Mouse (Mus musculus): Measurements from ENCODE around the gene Maz. TPM values are rescaled to one million over a fixed set of nuclear protein-coding genes. Genes with fewer than 3 reads are reported as not detected.

Gene Maz
- polyA plus RNA-seq, 1 experiment from 2014 or later = 61.9 TPM

Small RNA genes within 50 kb of the gene (microRNA-seq; reads per million reads assigned to microRNA genes)
- gene Gm44343 = not detected

Other genes starting within 250 kb of the Maz start
- 0.36 and 0.47 TPM in 2 replicates for gene Tbx6, start 245.6 kb downstream of the Maz start, polyA plus RNA-seq (2014; fragmentation: Nextera tagmentation; extraction: Ambion mirVana)
- gene Ppp4c, start 234.5 kb downstream of the Maz start, polyA plus RNA-seq (2014; fragmentation: Nextera tagmentation; extraction: Ambion mirVana) = 277 and 280 TPM in 2 replicates
- 1.5 and 1.8 TPM in 2 replicates for gene Fam57b, start 229.4 kb downstream of the Maz start, polyA plus RNA-seq (2014; fragmentation: Nextera tagmentation; extraction: Ambion mirVana)
- not detected in 2 replicates for gene 4930451I11Rik, start 195.4 kb downstream of the Maz start, polyA plus RNA-seq (2014; fragmentation: Nextera tagmentation; extraction: Ambion mirVana)
- 0.86 and 1.2 TPM in 2 replicates for gene Doc2a, start 179.6 kb downstream of the Maz start, polyA plus RNA-seq (2014; fragmentation: Nextera tagmentation; extraction: Ambion mirVana)
- 19.0 and 19.5 TPM in 2 replicates for gene Hirip3, start 165.1 kb downstream of the Maz start, polyA plus RNA-seq (2014; fragmentation: Nextera tagmentation; extraction: Ambion mirVana)
- 82.6 and 84.6 TPM in 2 replicates for gene Ino80e, start 164.7 kb downstream of the Maz start, polyA plus RNA-seq (2014; fragmentation: Nextera tagmentation; extraction: Ambion mirVana)
- 26.6 and 29.7 TPM in 2 replicates for gene Taok2, start 142.3 kb downstream of the Maz start, polyA plus RNA-seq (2014; fragmentation: Nextera tagmentation; extraction: Ambion mirVana)
- 29.5 and 31.7 TPM in 2 replicates for gene Tmem219, start 104.1 kb downstream of the Maz start, polyA plus RNA-seq (2014; fragmentation: Nextera tagmentation; extraction: Ambion mirVana)
- 13.1 TPM in 2 replicates for gene Kctd13, start 98.2 kb downstream of the Maz start, polyA plus RNA-seq (2014; fragmentation: Nextera tagmentation; extraction: Ambion mirVana)
- gene Asphd1, start 77.5 kb downstream of the Maz start, polyA plus RNA-seq (2014; fragmentation: Nextera tagmentation; extraction: Ambion mirVana) = 0.39 and 0.65 TPM in 2 replicates
- gene Sez6l2, start 76.5 kb downstream of the Maz start, polyA plus RNA-seq (2014; fragmentation: Nextera tagmentation; extraction: Ambion mirVana) = 3.2 and 3.8 TPM in 2 replicates
- gene Cdipt, start 51.1 kb downstream of the Maz start, polyA plus RNA-seq (2014; fragmentation: Nextera tagmentation; extraction: Ambion mirVana) = 105 and 109 TPM in 2 replicates
- gene Cdiptos, start 50.9 kb downstream of the Maz start, polyA plus RNA-seq (2014; fragmentation: Nextera tagmentation; extraction: Ambion mirVana) = 2.2 and 2.5 TPM in 2 replicates
- gene Mvp, start 12.4 kb downstream of the Maz start, polyA plus RNA-seq (2014; fragmentation: Nextera tagmentation; extraction: Ambion mirVana) = 27.4 and 29.6 TPM in 2 replicates
- gene Pagr1b, start 10.6 kb downstream of the Maz start, polyA plus RNA-seq (2014; fragmentation: Nextera tagmentation; extraction: Ambion mirVana) = 0.45 and 0.86 TPM in 2 replicates
- gene Pagr1a, start 9.7 kb downstream of the Maz start, polyA plus RNA-seq (2014; fragmentation: Nextera tagmentation; extraction: Ambion mirVana) = 43.9 and 47.7 TPM in 2 replicates
- gene Gm42742, start 5.9 kb downstream of the Maz start, polyA plus RNA-seq (2014; fragmentation: Nextera tagmentation; extraction: Ambion mirVana) = 41.8 and 46.3 TPM in 2 replicates
- 9.2 and 9.5 TPM in 2 replicates for gene Prrt2, start 5.8 kb downstream of the Maz start, polyA plus RNA-seq (2014; fragmentation: Nextera tagmentation; extraction: Ambion mirVana)
- 115 and 129 TPM in 2 replicates for gene Kif22, start 15.4 kb upstream of the Maz start, polyA plus RNA-seq (2014; fragmentation: Nextera tagmentation; extraction: Ambion mirVana)
- 0.30 TPM in 1 of 2 replicates, not detected in the other for gene Zg16, start 60.3 kb upstream of the Maz start, polyA plus RNA-seq (2014; fragmentation: Nextera tagmentation; extraction: Ambion mirVana)
- gene AI467606, start 64.3 kb upstream of the Maz start, polyA plus RNA-seq (2014; fragmentation: Nextera tagmentation; extraction: Ambion mirVana) = 2.6 and 3.9 TPM in 2 replicates
- 2.9 TPM in 2 replicates for gene Qprt, start 95.2 kb upstream of the Maz start, polyA plus RNA-seq (2014; fragmentation: Nextera tagmentation; extraction: Ambion mirVana)
- 0.22 and 0.39 TPM in 2 replicates for gene Spn, start 110.8 kb upstream of the Maz start, polyA plus RNA-seq (2014; fragmentation: Nextera tagmentation; extraction: Ambion mirVana)
- 44.4 and 46.9 TPM in 2 replicates for gene Cd2bp2, start 169.0 kb upstream of the Maz start, polyA plus RNA-seq (2014; fragmentation: Nextera tagmentation; extraction: Ambion mirVana)
- 21.3 and 21.4 TPM in 2 replicates for gene Tbc1d10b, start 181.4 kb upstream of the Maz start, polyA plus RNA-seq (2014; fragmentation: Nextera tagmentation; extraction: Ambion mirVana)
- gene Mylpf, start 181.9 kb upstream of the Maz start, polyA plus RNA-seq (2014; fragmentation: Nextera tagmentation; extraction: Ambion mirVana) = 10.8 and 12.9 TPM in 2 replicates
- 16.8 and 18.5 TPM in 2 replicates for gene Zfp553, start 206.0 kb upstream of the Maz start, polyA plus RNA-seq (2014; fragmentation: Nextera tagmentation; extraction: Ambion mirVana)
- gene Sept1, start 206.1 kb upstream of the Maz start, polyA plus RNA-seq (2014; fragmentation: Nextera tagmentation; extraction: Ambion mirVana) = 12.9 and 14.4 TPM in 2 replicates
- gene Zfp771, start 217.2 kb upstream of the Maz start, polyA plus RNA-seq (2014; fragmentation: Nextera tagmentation; extraction: Ambion mirVana) = 47.6 and 52.2 TPM in 2 replicates
- 280 and 305 TPM in 2 replicates for gene Dctpp1, start 233.7 kb upstream of the Maz start, polyA plus RNA-seq (2014; fragmentation: Nextera tagmentation; extraction: Ambion mirVana)
- gene Sephs2, start 247.0 kb upstream of the Maz start, polyA plus RNA-seq (2014; fragmentation: Nextera tagmentation; extraction: Ambion mirVana) = 153 and 183 TPM in 2 replicates